Mouse (Mus musculus): ENCODE measurements around the gene Patj.
A peak's percentile ranks its signal among the peaks of the same experiment; 100 is the strongest.

The Patj gene

GRCm38 (mm10) chr4:98509939-98510338 is 114.4 kb downstream of the Patj start:
- DNase-seq (ENCODE audit: low spot score): no peak

- DNase-seq (ENCODE audit: low spot score): no peak
These were observed 115.7 kb downstream of the Patj start for GRCm38 (mm10) chr4:98511296-98511695.

- DNase-seq (ENCODE audit: low spot score): no peak
These were observed 116.6 kb downstream of the Patj start for GRCm38 (mm10) chr4:98511964-98512743.

- DNase-seq (ENCODE audit: low spot score): no peak
These were observed 124.9 kb downstream of the Patj start for GRCm38 (mm10) chr4:98520492-98520891.

GRCm38 (mm10) chr4:98524525-98524924 is 128.9 kb downstream of the Patj start:
- DNase-seq (ENCODE audit: low spot score): no peak

GRCm38 (mm10) chr4:98535446-98535845 is 139.9 kb downstream of the Patj start:
- no peak for DNase-seq (ENCODE audit: low spot score)

- no peak for DNase-seq (ENCODE audit: low spot score)
These were observed 146.0 kb downstream of the Patj start for GRCm38 (mm10) chr4:98541591-98541990.

GRCm38 (mm10) chr4:98543001-98543400 is 147.4 kb downstream of the Patj start:
- no peak for DNase-seq (ENCODE audit: low spot score)

- DNase-seq (ENCODE audit: low spot score): peak; percentile 51
These were observed 149.8 kb downstream of the Patj start for GRCm38 (mm10) chr4:98545376-98545775.

- no peak for DNase-seq (ENCODE audit: low spot score)
These were observed 151.0 kb downstream of the Patj start for GRCm38 (mm10) chr4:98546456-98547176.

GRCm38 (mm10) chr4:98549491-98549890 is 153.9 kb downstream of the Patj start:
- DNase-seq (ENCODE audit: low spot score): no peak

- no peak for DNase-seq (ENCODE audit: low spot score)
These were observed 154.5 kb downstream of the Patj start for GRCm38 (mm10) chr4:98550116-98550515.

GRCm38 (mm10) chr4:98555666-98556065 is 160.1 kb downstream of the Patj start:
- no peak for DNase-seq (ENCODE audit: low spot score)

- DNase-seq (ENCODE audit: low spot score): no peak
These were observed 160.9 kb downstream of the Patj start for GRCm38 (mm10) chr4:98556449-98556848.

- DNase-seq (ENCODE audit: low spot score): no peak
These were observed 161.6 kb downstream of the Patj start for GRCm38 (mm10) chr4:98557192-98557591.

- peak; percentile 34 for DNase-seq (ENCODE audit: low spot score)
These were observed 164.7 kb downstream of the Patj start for GRCm38 (mm10) chr4:98560196-98560830.

- no peak for DNase-seq (ENCODE audit: low spot score)
These were observed 167.5 kb downstream of the Patj start for GRCm38 (mm10) chr4:98563082-98563481.

- DNase-seq (ENCODE audit: low spot score): no peak
These were observed 168.1 kb downstream of the Patj start for GRCm38 (mm10) chr4:98563506-98564195.

GRCm38 (mm10) chr4:98564196-98564865 is 168.7 kb downstream of the Patj start:
- no peak for DNase-seq (ENCODE audit: low spot score)

- DNase-seq (ENCODE audit: low spot score): no peak
These were observed 171.2 kb downstream of the Patj start for GRCm38 (mm10) chr4:98566741-98567140.

GRCm38 (mm10) chr4:98567457-98567856 is 171.9 kb downstream of the Patj start:
- no peak for DNase-seq (ENCODE audit: low spot score)

GRCm38 (mm10) chr4:98569904-98570303 is 174.3 kb downstream of the Patj start:
- DNase-seq (ENCODE audit: low spot score): peak; percentile 23
